Mouse (Mus musculus) urinary bladder, postnatal 10 days (tissue): ENCODE results near the gene Tmem63a.
A peak's percentile ranks its signal among the peaks of the same experiment; 100 is the strongest.

ENCODE experiments used
- DNase-seq: peaks from one replicate; pipeline ENCODE4 v3.0.0; 2022; ENCODE audit warnings: low spot score

Gene Tmem63a

DNA sequence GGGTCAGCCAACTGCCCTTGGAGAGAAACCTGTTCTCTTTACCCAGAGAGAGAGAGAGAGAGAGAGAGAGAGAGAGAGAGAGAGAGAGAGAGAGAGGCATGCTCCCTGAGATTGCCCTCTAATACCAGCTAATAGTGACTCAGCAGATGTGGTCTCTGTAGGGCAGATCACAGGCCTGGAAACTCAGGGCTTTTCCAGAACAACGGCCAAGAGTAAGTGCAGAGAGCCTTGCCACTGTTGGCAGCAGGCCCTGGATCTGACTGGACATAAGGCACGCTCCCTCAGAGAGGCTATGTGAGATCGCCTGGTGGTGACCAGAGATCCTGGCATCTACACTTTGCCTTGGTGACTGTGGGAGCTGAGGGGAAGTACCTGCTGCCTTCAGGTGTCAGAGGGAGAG, 67.6 kb downstream of the Tmem63a start:
- DNase-seq, result no peak

DNA sequence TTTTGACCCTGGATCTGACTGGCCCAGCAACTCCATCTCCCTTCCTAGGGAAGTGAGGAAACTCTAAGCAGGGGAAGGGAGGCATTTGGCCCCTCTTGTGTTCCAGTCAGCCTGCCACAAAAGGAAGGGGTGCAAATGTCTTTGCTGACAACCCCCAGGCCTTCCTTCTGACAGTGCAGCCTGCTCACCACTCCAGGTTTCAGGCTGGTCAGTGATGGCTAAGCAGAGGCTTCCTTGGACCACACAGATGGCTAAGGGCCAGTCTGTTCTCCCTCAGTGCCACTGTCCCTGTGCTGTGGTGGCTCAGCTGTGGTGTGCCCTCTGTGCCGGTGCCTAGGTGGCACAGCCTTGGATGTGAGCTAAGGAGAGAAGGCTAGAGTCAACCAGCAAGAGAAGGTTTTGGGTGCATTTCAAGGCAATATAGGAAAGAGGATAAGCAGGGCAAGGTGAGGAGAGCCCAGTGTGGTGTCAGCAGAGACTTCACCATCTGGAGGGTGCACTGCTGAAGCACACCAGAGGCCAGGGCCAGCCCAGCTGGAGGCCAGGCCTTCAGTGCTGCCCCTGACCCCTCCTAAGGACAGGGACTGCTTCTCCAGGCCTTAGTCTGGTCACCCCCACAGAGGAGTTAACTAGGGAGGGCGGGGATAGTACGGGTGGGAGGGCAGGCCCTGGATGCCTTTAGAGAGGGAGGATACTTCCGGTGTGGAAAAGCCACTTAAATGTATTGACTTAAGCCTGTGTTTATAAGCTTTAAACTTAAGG, 68.2 kb downstream of the Tmem63a start:
- no peak for DNase-seq

GRCm38 (mm10) chr1:181011601-181012000, 69.5 kb downstream of the Tmem63a start:
- DNase-seq, result no peak

GRCm38 (mm10) chr1:181012416-181012815, 70.3 kb downstream of the Tmem63a start:
- no peak for DNase-seq

- no peak for DNase-seq
Observed at GRCm38 (mm10) chr1:181013446-181013845, 71.3 kb downstream of the Tmem63a start.

GRCm38 (mm10) chr1:181014731-181015500, 72.8 kb downstream of the Tmem63a start:
- DNase-seq, result no peak

GRCm38 (mm10) chr1:181015558-181015957, 73.4 kb downstream of the Tmem63a start:
- DNase-seq, result no peak

DNA sequence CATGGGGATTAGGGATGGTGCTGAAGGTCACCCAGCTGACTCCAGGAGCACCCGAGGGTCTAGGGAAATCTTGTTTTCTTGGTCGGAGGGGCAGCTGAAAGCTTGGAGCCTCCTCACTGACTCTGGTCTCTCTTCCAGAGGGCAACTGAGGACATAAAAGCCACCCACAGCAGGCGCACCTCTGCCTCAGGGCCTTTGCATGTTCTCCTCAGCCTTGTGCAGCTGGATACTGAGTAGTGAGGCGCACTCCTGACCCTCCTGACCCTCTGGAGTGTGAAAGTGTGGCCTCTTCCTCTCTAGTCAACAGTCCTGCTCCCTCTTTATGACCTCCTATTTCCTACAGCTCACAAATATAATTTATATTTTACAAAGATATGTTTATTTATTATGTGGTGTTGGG, 73.9 kb downstream of the Tmem63a start:
- no peak for DNase-seq

GRCm38 (mm10) chr1:181016532-181017131, 74.5 kb downstream of the Tmem63a start:
- DNase-seq, result no peak

GRCm38 (mm10) chr1:181017212-181017711, 75.1 kb downstream of the Tmem63a start:
- peak; percentile 41 for DNase-seq

- no peak for DNase-seq
Observed at GRCm38 (mm10) chr1:181017890-181018420, 75.8 kb downstream of the Tmem63a start.

GRCm38 (mm10) chr1:181020756-181021487, 78.8 kb downstream of the Tmem63a start, which contains the start of gene Ephx1:
Gene Ephx1, minus strand, starts transcription at chr1:181020904.
- DNase-seq, result no peak

- no peak for DNase-seq
Observed at GRCm38 (mm10) chr1:181021488-181021865, 79.3 kb downstream of the Tmem63a start.

- DNase-seq, result no peak
Observed at GRCm38 (mm10) chr1:181022265-181022664, 80.1 kb downstream of the Tmem63a start.
